Mouse (Mus musculus): ENCODE measurements around the gene Hspb11.

Gene Hspb11

GRCm38 (mm10) chr4:107252522-107252921, 871 bp upstream of the Hspb11 start:
- no peak for DNase-seq

DNA sequence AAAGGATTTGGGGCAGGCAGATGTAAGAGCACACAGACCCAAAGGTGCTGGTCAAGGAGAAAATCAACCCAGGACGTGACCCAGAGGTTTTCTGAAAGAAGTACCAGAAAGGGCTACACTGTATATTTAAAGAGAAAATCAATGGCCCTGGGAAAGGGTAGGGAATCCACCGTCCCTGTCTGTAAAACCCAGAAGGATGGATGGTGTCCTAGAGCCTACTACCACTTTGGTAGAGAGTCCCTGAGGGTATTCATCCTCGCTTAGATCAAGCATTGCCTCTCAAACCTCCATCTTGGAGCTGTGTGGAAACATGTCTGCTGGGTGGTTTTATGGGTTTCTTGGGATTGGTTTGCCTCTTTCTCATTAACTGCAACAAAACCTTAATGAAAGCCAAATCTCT, 1.0 kb downstream of the Hspb11 start:
- DNase-seq: no peak

- no peak for DNase-seq
Measured at GRCm38 (mm10) chr4:107260001-107260400, 6.6 kb downstream of the Hspb11 start.

DNA sequence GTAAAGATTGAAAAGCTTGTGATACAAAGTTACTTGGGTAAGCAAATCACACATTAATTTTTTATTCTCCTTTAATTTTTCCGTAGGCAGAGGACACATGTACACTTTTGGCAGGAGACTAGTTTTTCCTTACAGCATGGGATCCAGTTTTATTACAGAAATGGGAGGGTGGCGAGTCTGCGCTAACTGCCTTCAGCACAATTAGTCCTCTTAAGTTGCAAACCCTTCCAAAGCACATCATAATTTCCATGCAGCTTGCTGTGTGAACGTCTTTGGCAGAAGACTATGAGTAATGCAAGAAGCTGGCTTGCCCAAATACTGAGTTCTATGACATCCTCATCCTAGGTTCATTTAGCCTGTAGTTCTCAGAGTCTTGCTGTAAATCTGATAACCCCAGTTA, 20.3 kb downstream of the Hspb11 start:
- no peak for DNase-seq

DNA sequence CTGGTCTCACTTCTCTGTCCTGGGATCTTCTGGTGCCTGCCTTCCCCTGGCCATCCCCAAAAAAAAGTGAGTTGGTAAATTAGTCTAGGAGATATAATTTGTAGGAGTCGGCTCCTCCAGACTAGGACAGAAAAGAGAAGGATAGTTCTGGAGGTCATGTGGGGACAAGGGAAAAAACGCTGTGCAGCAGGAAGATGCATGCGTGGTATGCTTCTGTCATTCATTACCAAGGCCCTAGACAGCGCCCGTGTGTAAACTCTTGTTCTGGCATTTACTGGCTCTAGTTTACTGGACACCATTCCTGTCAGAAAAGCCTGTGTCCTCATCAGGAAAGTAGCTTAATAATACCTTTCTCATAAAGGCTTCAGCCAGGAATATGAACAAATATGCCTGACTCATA, 21.1 kb downstream of the Hspb11 start:
- no peak for DNase-seq

- DNase-seq: no peak
Measured at GRCm38 (mm10) chr4:107278188-107278707, 24.9 kb downstream of the Hspb11 start.

DNA sequence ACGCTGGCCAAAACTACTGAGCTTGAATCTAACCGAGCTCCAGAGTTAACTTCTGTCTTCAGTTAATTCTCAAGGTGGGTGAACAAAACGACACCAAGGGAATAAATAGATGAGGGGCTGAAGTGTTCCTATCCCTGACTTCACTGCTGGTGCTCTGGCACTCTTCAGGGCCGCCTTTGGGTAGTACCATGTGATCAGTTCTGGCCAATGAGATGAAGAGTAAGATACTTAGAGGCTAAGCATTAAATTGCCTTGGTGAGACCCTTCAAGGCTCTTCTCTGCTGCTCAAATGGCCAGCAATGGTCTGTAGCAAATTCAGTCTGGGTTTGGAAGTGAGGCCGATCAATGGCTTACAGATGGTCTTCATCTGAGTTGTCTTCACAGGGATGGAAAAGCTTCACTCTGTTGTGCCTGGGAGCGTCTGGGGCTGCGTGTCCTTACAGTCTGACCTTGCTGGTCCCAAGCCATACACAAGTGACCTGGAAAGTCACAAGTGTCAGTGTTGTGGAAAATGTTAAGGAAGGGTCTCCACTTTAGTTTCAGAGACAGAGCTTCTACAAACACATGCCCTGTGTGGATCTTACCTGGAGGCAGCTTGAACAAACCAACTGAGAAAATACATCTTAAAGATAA, 27.6 kb downstream of the Hspb11 start:
- DNase-seq: no peak

- no peak for DNase-seq
Measured at GRCm38 (mm10) chr4:107285446-107286200, 32.2 kb downstream of the Hspb11 start.

- DNase-seq: no peak
Measured at GRCm38 (mm10) chr4:107286386-107286785, 33.0 kb downstream of the Hspb11 start.

GRCm38 (mm10) chr4:107287517-107287916, 34.1 kb downstream of the Hspb11 start:
- DNase-seq: no peak

- no peak for DNase-seq
Measured at GRCm38 (mm10) chr4:107291611-107292272, 38.3 kb downstream of the Hspb11 start.

GRCm38 (mm10) chr4:107292273-107292662, 38.9 kb downstream of the Hspb11 start:
- DNase-seq: no peak

DNA sequence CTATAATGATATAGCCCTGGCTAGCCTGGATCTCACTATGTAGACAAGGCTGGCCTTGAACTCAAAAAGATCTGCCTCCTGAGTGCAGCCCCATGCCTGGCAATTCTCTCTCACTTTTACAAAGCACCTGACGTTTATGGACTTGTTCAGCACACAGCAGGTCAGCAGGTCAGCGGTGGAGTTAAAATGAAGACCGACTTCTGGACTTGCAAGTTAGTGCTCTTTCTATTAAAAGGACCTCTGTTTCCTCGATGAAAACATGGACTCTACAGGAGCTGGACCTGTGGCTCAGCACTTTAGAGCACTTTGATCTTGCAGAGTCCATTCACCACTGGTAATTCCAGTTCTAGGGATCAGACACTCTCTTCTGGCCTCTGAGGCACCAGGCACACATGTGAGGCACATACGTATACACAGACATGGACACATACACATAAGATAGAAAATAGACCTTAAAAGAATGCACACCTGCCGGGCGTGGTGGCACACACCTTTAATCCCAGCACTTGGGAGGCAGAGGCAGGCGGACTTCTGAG, 44.7 kb downstream of the Hspb11 start:
- DNase-seq: peak; percentile 29

- DNase-seq: peak; percentile 58
Measured at GRCm38 (mm10) chr4:107299779-107300340, 46.5 kb downstream of the Hspb11 start.

DNA sequence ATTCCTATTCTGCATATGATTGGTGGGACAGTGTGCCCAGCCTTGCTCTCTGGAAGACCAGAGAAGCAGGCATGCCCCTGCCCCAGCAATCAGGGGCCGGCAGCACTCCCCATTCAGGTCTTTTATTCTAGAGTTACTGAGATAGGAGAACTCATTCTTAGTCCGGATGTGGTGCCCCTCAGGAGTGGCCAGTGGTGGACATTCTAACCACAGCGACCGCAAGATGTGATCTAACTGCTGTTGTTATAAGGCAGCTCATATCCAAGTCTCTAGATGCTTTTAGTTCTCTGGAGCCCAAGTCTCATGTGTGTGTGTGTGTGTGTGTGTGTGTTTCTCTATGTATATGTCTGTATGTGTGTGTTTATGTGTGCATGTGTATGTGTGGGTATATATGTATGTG, 47.0 kb downstream of the Hspb11 start:
- no peak for DNase-seq

GRCm38 (mm10) chr4:107300902-107301555, 47.6 kb downstream of the Hspb11 start:
- no peak for DNase-seq

DNA sequence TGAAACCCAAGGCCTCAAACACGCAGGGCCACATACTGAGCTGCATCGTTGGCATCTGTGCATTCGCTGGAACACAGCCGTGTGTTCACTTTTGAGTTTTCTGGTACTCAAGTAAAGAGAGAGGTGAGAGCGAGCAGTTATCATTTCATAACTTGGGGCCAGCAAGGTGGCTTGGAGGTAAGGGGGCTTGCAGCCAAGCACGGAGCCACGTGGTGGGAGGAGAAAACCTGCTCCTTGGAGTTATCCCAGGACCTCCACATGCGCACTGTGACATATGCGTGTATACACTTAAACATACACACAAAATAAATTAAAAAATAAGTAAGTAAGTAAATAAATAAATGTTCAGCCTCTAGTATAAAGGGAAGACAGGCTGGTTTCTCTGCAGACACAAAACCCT, 48.8 kb downstream of the Hspb11 start:
- DNase-seq: peak; percentile 32

- peak; percentile 67 for DNase-seq
Measured at GRCm38 (mm10) chr4:107302832-107303231, 49.4 kb downstream of the Hspb11 start.

GRCm38 (mm10) chr4:107303531-107303930, 50.1 kb downstream of the Hspb11 start:
- DNase-seq: peak; percentile 25

DNA sequence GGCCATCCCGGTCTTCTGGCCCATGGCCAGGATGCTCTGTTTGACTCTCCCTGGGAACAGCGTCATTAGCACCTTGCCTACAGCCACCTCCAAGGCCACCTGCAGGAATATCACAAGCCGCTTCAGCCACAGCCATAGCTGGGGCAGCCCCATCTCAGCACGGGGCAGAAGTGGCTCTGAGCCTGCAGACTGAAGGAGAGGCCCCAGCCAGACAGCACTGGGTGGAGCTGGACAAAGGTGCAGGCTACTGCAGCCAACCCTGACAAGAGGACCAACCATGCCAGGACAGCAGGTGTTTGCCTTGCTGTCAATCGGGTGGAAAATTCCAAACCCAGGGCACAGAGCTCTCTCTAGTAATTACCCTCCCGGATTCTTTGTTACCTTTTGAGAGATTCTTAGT, 53.6 kb downstream of the Hspb11 start, which contains the start of gene Dio1:
Gene Dio1 (minus strand): TSS at position 204 of the 400 bp plus-strand sequence.
- peak; percentile 66 for DNase-seq

- peak; percentile 93 for DNase-seq
Measured at GRCm38 (mm10) chr4:107313690-107314478, 60.5 kb downstream of the Hspb11 start, which contains the start of gene Yipf1. Yipf1 (plus strand) TSS chr4:107314363.

- DNase-seq: no peak
Measured at GRCm38 (mm10) chr4:107314479-107314805, 61.0 kb downstream of the Hspb11 start.

Measured in kidney, adult 18-20 months (tissue).